Mouse (Mus musculus) hindbrain, embryonic 11.5 days (tissue): ENCODE measurements around the gene Ubald2. TPM values are rescaled to one million over a fixed set of nuclear protein-coding genes. Genes with fewer than 3 reads are reported as not detected.

ENCODE experiments used
- ATAC-seq: fragments of 200-750 bp; cut with Nextera tagmentation; 2 replicates; pipeline ENCODE4 v1.8.0; 2017; ENCODE audit warnings: mild to moderate bottlenecking, moderate TSS enrichment, moderate library complexity; ENCODE audit not compliant: low FRiP score
- DNase-seq: peaks from one replicate; pipeline ENCODE4 v3.0.0-alpha.2; 2015; ENCODE audit warnings: low spot score
- H3K27ac ChIP-seq: fragments of 300-500 bp; sonication (generic); 2 replicates; pipeline ENCODE4 v1.5.1; 2014; ENCODE audit warnings: mild to moderate bottlenecking, low read depth, low read length
- H3K27me3 ChIP-seq: fragments of 300-500 bp; sonication (generic); 2 replicates; pipeline ENCODE4 v1.6.1; 2014; ENCODE audit warnings: mild to moderate bottlenecking, low read length, moderate library complexity, mixed read lengths; ENCODE audit not compliant: control insufficient read depth, insufficient read depth
- H3K36me3 ChIP-seq: fragments of 300-500 bp; sonication (generic); 2 replicates; pipeline ENCODE4 v1.6.1; 2014; ENCODE audit warnings: mild to moderate bottlenecking, low read length, moderate library complexity, mixed read lengths; ENCODE audit not compliant: control insufficient read depth, insufficient read depth
- H3K4me1 ChIP-seq: fragments of 300-500 bp; sonication (generic); replicated peaks from 2 replicates; pipeline ENCODE4 v1.6.1; 2014; ENCODE audit warnings: low read length, mixed read lengths; ENCODE audit not compliant: control insufficient read depth, insufficient read depth
- H3K4me2 ChIP-seq: fragments of 300-500 bp; sonication (generic); replicated peaks from 2 replicates; pipeline ENCODE4 v1.6.1; 2014; ENCODE audit warnings: mild to moderate bottlenecking, low read depth, low read length
- H3K4me3 ChIP-seq: fragments of 300-500 bp; sonication (generic); 2 replicates; pipeline ENCODE4 v1.5.1; 2014; ENCODE audit warnings: low read depth, low read length
- H3K9ac ChIP-seq: fragments of 300-500 bp; sonication (generic); 2 replicates; pipeline ENCODE4 v1.6.1; 2014; ENCODE audit warnings: low read depth, low read length
- H3K9me3 ChIP-seq: fragments of 300-500 bp; sonication (generic); 2 replicates; pipeline ENCODE4 v1.6.1; 2016; ENCODE audit warnings: low read length; ENCODE audit not compliant: control insufficient read depth
- WGBS: fragments of 180-500 bp; shearing (Covaris S2); extraction: QIAGEN DNeasy Blood & Tissue Kit; methylation state at CpG from one replicate; pipeline ENCODE4 v1.1.7; 2014; 5-methylcytosine and 5-hydroxymethylcytosine counted together
- polyA plus RNA-seq: library from polyadenylated mRNA; unstranded; fragments of >200 nt; fragmentation: Nextera tagmentation; extraction: Ambion mirVana; gene quantifications from 2 replicates; pipeline ENCODE4 v1.2.1, GENCODE M21; 2014

Ubald2 gene
- polyA plus RNA-seq, 1 experiment from 2014 or later: 77.9 TPM

DNA sequence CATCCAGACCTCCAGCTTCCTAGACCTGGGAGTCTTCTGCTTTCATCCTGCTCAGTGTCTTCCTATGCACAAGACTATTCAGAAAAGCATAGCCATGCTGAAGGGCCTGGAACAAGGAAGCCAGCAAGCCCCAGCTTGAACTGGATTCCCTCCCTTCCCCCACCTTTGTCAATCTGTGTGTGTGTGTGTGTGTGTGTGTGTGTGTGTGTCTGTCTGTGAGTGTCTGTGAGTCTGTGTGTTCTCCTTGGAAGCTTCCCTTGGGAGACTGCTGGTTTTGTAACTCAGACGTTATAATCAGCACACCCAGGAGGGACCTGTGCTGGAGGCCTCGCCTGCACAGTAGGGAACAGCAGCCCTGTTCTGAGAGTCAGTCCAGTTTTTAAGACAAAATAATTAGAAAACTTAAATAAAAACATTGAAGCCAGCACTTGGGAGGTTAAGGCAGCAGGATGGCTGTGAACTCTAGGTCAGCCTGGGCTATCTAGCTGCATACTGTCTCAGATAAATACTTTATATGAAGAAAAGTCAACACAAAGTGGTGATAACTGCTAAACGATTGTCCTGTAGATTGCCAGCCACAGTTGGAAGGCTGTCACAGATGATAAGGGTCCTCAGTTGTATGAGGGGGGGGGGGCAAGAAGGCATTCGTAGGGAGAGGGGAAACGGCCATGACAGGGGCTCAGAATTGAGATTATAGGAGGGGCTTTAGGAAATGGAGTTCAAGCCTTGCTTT lies 2.3 kb downstream of the Ubald2 start:
- Histone ChIP-seq H3K9me3 (no peaks in the 10 kb centered on the region), H3K4me2 (peak overlapping the region; percentile 86), H3K9ac (no peak overlapping the region; the same call in 1 of the 2 replicates), H3K36me3 (0 out of 2 replicates have a peak, but pooled peaks cover 4% of the 10 kb centered on the region), H3K27me3 (no peaks in the 10 kb centered on the region), H3K27ac (no peak overlapping the region), H3K4me1 (peaks cover 16% of the 10 kb centered on the region), H3K4me3 (peak overlapping the region; percentile 97; the same call in 1 of the 2 replicates)
- 70% methylated on average over 5 of the region's 5 CpGs for WGBS
- DNase-seq: no peak
- no peak for ATAC-seq

DNA sequence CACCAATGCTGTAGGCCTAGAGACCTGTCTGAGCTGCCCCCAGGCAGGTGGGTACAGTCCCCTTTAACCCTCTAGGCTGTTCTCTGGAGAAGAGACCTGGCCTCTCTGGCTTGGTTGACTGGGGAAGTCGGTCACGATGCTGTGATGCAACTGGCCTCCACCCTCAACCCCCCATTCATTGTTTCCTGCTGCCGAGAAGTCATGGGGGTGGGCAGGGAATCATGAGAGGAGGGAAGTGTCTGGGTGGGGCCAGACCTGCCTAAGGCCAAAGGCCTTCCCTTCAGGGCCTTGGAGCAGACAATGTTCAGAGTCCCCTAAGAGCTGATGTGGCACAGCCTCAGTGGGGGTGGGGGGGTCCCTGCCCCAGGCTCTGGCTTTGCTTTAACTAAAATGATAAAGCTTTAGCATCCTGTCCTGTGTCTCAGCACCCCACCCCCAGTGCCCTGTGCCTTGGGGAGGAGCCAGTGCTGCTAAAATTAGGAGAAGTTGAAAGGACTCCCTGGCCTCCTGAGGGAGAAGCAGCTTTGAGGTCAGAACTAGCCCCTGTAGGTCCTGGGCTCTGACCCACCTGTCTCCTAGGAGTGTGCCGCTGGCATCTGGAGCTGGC lies 2.9 kb downstream of the Ubald2 start:
- Histone ChIP-seq H3K9me3 (no peaks in the 10 kb centered on the region), H3K4me2 (peak overlapping the region; percentile 14; the same call in 1 of the 2 replicates), H3K27me3 (no peaks in the 10 kb centered on the region), H3K9ac (peak overlapping the region; percentile 4; the same call in 1 of the 2 replicates), H3K36me3 (0 out of 2 replicates have a peak, but pooled peaks cover 4% of the 10 kb centered on the region), H3K27ac (no peak overlapping the region), H3K4me3 (no peak overlapping the region), H3K4me1 (peaks cover 16% of the 10 kb centered on the region)
- DNase-seq (no peak), ATAC-seq (no peak)
- 61% methylated on average over 4 of the region's 4 CpGs for WGBS

DNA sequence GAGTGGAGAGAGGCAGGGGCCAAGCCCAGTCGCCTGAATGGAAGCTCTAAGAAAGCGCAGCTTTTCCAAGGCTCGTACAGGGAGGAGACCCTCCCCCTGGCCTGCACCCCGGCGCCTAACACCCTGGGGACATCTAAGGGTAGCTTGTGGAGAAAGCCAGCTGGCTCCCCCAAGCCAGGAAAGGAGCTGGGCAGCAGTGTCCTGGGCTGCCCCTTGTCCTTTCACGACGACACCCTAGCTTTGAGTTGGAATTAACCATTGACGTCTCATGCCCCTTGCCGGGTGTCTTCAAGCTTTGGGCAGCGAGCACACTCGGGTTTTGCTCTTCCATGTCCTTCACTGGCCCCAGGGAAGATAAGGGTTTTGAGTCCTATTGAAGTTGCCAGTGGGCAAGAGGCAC lies 3.6 kb downstream of the Ubald2 start:
- H3K27ac ChIP-seq: no peak overlapping the region
- no peak for ATAC-seq

DNA sequence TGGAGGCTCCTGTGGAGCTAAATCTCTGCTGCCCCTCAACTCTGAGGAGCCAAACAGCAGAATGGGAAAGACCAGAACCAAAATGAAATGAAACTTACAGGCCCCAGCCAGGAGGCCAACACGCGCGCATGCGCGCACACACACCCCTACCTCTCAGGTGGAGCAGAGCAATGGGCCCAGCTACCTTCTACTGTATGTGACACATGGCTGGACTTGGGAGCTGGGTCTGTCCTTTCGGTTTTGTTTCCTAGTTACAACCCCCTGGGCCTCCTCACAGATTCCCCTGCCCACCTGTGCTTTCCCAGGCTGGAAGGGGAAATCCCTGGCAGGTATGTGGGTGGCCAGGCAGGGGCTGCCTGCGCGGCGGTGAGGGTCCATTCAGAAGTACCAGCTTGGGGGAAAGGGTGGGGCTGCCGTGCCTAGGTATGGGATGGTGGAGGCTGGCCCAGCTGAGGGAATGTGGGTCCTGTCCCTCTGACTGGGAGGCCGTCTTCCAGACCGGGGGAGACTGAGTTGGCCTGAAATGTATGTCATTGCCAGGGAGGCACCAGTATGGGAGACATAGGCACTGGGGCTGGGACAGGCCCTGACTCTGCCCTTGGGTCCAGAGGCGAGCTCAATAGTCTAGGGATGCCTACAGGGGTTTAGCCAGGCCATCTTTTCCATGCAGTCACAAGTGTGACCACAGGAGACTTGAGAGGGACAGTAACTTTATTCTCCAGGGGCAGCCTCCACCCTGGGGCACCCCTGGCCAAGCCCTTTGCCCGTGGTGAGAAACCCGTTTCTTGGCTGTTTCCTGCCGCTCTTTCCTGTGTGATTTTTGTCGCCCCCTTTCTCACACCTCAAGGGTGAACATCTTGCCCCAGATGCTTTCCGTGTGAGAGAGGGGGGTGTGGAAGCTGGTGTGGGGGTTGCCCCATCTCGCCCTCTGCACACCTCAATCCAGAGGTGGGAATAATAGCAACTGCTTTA lies 5.7 kb downstream of the Ubald2 start:
- H3K27ac ChIP-seq: no peak overlapping the region
- H3K9ac ChIP-seq: no peak overlapping the region
- no peak for ATAC-seq
- H3K4me3 ChIP-seq: no peak overlapping the region
- H3K27me3 ChIP-seq: no peaks in the 10 kb centered on the region
- H3K9me3 ChIP-seq: no peaks in the 10 kb centered on the region
- 0 out of 2 replicates have a peak, but pooled peaks cover 4% of the 10 kb centered on the region for H3K36me3 ChIP-seq
- no peak for DNase-seq
- peaks cover 16% of the 10 kb centered on the region for H3K4me1 ChIP-seq
- WGBS: 85% methylated on average over 19 of the region's 19 CpGs
- no peak overlapping the region for H3K4me2 ChIP-seq

More for the DNA sequence above, 3.6 kb downstream of the Ubald2 start:
- H3K9ac ChIP-seq: peak overlapping the region; percentile 4; the same call in 1 of the 2 replicates
- no peaks in the 10 kb centered on the region for H3K27me3 ChIP-seq
- H3K4me3 ChIP-seq: no peak overlapping the region
- H3K36me3 ChIP-seq: 0 out of 2 replicates have a peak, but pooled peaks cover 4% of the 10 kb centered on the region
- DNase-seq: no peak
- no peak overlapping the region for H3K4me2 ChIP-seq
- no peaks in the 10 kb centered on the region for H3K9me3 ChIP-seq
- whole genome bisulfite sequencing: 88% methylated on average over 11 of the region's 11 CpGs
- H3K4me1 ChIP-seq: peaks cover 16% of the 10 kb centered on the region

DNA sequence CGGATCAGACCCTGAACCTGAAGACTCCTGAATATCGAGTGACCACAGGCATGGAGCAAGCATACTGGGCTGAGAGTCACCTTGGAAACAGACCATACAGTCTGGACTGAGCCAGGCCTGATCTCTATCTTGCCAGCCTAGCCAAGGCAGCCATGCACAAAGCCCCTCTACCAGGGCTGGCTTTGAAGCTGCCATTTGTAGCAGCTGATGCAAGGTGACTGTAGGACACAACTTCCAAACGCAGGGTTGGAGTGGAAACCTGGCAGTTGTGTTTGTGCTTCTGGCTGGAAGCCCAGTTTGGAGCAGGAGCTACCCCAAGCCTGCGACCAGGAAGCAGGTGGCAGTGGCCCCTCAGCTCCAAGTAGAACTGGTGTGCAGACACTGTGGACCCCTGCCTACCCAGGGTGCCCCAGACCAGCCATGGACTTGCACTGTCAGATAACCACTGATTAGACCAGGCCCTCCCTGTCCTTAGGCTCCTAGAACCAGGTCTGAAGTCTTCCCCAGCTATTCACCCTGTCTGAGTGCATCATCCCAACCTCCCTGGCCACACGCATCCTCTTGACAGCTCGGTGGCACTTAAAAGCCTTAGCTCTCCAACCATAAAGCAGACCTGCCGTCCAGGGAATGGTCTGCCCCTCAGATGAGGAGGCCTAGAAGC lies 6.6 kb downstream of the Ubald2 start:
- no peak overlapping the region for H3K27ac ChIP-seq
- 86% methylated on average over 7 of the region's 7 CpGs for WGBS
- DNase-seq (no peak), ATAC-seq (no peak)
- no peaks in the 10 kb centered on the region for H3K27me3 ChIP-seq
- H3K4me3 ChIP-seq: no peak overlapping the region
- H3K36me3 ChIP-seq: 0 out of 2 replicates have a peak, but pooled peaks cover 4% of the 10 kb centered on the region
- H3K4me2 ChIP-seq: no peak overlapping the region
- no peaks in the 10 kb centered on the region for H3K9me3 ChIP-seq
- no peak overlapping the region for H3K9ac ChIP-seq
- H3K4me1 ChIP-seq: peaks cover 16% of the 10 kb centered on the region

DNA sequence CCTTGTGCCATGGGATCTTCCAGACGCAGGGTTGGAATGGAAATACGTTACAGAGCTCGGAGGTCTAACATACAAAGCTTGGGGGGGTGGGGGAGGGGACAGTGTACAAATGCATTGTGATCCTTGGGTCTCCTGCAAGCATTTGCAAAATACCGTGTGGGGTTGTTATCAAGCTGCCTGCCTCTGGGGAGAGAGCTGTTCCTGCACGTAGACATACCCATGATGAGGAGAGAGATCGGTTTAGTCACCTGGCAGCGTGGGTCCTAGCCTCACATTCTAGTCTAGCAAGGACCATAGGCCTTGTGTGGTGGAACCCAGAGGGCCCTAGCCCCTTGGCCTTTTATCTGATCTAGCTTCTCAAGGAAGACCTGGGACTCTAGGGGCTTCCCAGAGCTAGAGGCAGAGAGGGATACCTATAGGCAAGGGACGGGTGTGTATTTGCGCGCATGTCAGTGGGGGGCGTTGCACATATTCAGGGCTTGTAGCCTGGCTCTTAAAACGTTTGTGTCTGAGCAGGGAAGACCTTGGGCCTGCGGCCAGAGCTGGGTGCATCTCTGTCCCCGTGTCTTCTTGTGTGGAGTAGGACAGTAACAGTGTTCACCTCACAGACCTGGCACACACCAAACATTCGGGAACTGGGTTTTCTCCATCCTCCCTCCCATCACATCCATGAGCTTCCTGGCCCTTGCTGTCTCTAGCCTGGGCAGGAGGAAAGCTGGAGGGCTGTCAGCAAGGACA lies 8.4 kb downstream of the Ubald2 start:
- H3K9ac ChIP-seq: no peak overlapping the region
- WGBS: 83% methylated on average over 15 of the region's 15 CpGs
- no peak overlapping the region for H3K4me3 ChIP-seq
- H3K36me3 ChIP-seq: 0 out of 2 replicates have a peak, but pooled peaks cover 2% of the 10 kb centered on the region
- H3K4me2 ChIP-seq: no peak overlapping the region
- DNase-seq (no peak), ATAC-seq (no peak)
- H3K4me1 ChIP-seq: peaks cover 2% of the 10 kb centered on the region; the same call in 1 of the 2 replicates
- H3K9me3 ChIP-seq: no peaks in the 10 kb centered on the region
- no peak overlapping the region for H3K27ac ChIP-seq
- peaks cover 7% of the 10 kb centered on the region; the same call in 1 of the 2 replicates for H3K27me3 ChIP-seq

DNA sequence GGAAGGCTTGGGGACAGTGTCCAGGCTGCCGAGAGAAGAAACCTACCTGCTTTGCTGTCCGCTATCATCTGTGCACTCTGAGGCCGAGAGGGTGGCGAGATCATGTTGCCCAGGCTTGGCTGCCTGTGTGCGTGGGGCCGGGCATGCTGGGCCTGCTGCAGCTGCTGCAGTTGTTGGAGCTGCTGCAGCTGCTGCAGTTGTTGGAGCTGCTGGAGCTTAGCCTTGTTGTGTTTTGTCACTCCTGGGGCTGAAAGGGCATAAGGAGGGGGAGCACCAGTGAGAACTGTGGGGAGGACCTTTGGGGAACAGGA lies 8.9 kb downstream of the Ubald2 start:
- DNase-seq (no peak), ATAC-seq (no peak)
- Histone ChIP-seq H3K4me3 (no peak overlapping the region), H3K9ac (no peak overlapping the region), H3K27me3 (peaks cover 7% of the 10 kb centered on the region; the same call in 1 of the 2 replicates), H3K27ac (no peak overlapping the region), H3K4me1 (no peaks in the 10 kb centered on the region), H3K36me3 (no peaks in the 10 kb centered on the region), H3K4me2 (no peak overlapping the region), H3K9me3 (no peaks in the 10 kb centered on the region)
- 78% methylated on average over 6 of the region's 6 CpGs for WGBS
